Mouse (Mus musculus) CD4-positive, CD25-positive, alpha-beta regulatory T cell (primary cell): Measurements from ENCODE around the gene Gm10999. TPM values are rescaled to one million over a fixed set of nuclear protein-coding genes. Genes with fewer than 3 reads are reported as not detected.

ENCODE experiments used
- polyA plus RNA-seq: library from polyadenylated mRNA; unstranded; fragments of 100-300 nt; shearing (Covaris generic); gene quantifications from one replicate; pipeline ENCODE4 v1.2.1, GENCODE M21; 2017

Gm10999 gene
- not detected for polyA plus RNA-seq

DNA sequence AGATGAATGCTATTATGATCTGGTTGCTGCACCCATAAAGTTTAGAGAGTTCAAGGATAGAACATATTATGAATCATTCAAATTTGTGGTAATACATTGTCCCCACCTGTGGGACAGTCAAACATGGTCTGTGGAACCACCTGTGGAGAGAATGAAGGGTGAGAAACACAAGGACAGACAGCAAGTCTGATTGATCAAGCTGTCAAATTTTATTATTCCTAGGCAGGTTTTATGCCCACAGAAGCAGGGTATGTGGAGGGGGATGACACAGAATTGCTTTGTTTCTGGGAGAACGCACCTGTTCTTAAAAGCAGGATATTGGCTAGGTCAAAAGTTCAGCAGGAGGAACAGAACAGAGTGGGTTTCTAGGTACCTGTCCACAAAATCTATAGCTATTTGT lies at the start of gene Gm10999:
TSS of gene Gm10999 (minus strand) at position 101 of the 400 bp plus-strand sequence.

Other genes with a start within 250 kb of the Gm10999 start
- gene Ccdc7a, start 66.1 kb downstream of the Gm10999 start, polyA plus RNA-seq, result 0.14 TPM
- not detected for gene Ccdc7b, start 64.5 kb downstream of the Gm10999 start, polyA plus RNA-seq
- gene 2610044O15Rik8, start 102.7 kb upstream of the Gm10999 start, polyA plus RNA-seq, result 24.1 TPM